9 mouse cellular contexts compared by ENCODE assay signal in the genomic region with DNA sequence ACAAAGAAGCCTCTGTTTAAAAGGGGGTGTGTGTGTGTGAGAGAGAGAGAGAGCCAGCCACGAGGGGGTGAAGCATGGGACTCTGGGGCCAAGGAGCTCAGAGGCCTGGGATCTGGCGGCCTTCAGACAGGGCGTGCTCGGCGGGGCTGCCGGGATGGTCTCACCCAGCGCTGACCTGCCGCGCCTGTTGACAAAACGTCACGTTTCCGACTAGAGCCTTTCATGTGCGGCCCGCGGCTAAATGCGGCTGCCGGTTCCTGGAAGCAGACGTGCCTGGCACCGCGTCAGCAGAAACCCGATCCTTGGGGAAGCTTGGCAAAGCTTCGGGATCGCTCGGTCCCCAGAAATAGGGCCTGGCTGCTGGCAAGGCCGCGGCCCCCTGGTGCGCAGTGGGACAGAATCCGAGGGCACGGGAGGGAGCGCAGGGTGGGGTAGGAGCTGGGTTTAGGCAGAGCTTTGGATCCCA. TPM values are rescaled to one million over a fixed set of nuclear protein-coding genes. Genes with fewer than 3 reads are reported as not detected.
DNase-seq lines count a peak whose midpoint lies in the region; ATAC-seq and TF ChIP-seq lines count a peak whose summit lies in the region.
"Had no signal": no experiment of that assay in that cellular context is flagged by ENCODE, and none has a peak within 500 bp of the region (broad histone marks: within the 10 kb centered on the region; RNA-seq: fewer than 3 reads in every experiment).

No protein-coding gene starts in this region.

- peak overlapping the region; percentile 65 for H3K4me2 ChIP-seq in embryonic facial prominence, embryonic 15.5 days (replicated peaks)

- ATAC-seq in embryonic facial prominence, embryonic 15.5 days (ENCODE audit: insufficient number of reproducible peaks, low FRiP score, low TSS enrichment, low read depth) = peak; percentile 93

- WGBS in bone marrow, adult 2 months = 7% methylated on average over 30 of the region's 30 CpGs
- under 1% methylated on average over 30 of the region's 30 CpGs for WGBS in embryonic facial prominence, embryonic 15.5 days
- under 1% methylated on average over 30 of the region's 30 CpGs for WGBS in kidney, adult 2 months

- H3K36me3 ChIP-seq in embryonic facial prominence, embryonic 15.5 days = peaks cover 11% of the 10 kb centered on the region; the same call in 1 of the 2 replicates
- peaks cover 18% of the 10 kb centered on the region for H3K36me3 ChIP-seq in kidney, adult 2 months (ENCODE audit: control insufficient read depth, insufficient read depth, low read length)

- no peak for TF ChIP-seq CTCF in bone marrow, adult 2 months (IDR thresholded peaks at IDR 0.05; ENCODE audit: control insufficient read depth, insufficient read depth, low read length)
- TF ChIP-seq CTCF in kidney, adult 2 months (conservative IDR thresholded peaks at IDR 0.05; ENCODE audit: insufficient read depth, insufficient read length, low read depth, low read length) = no peak

- H3K9ac ChIP-seq in embryonic facial prominence, embryonic 15.5 days = no peak overlapping the region

- DNase-seq in heart, adult 9 months (ENCODE audit: low spot score in 2 of 2) = peak; percentile 94 to 95
- peak; percentile 97 for DNase-seq in kidney, adult 2 months
- peak; percentile 84 for DNase-seq in left cerebral cortex, postnatal 4 days
- DNase-seq in mesoderm, embryonic 11.5 days (ENCODE audit: low read depth, low spot score) = peak; percentile 80
- DNase-seq in right cerebral cortex, postnatal 25 days = peak; percentile 80
- DNase-seq in yolk sac, embryonic 10.5 days (ENCODE audit: low spot score) = peak; percentile 81

- peaks cover 2% of the 10 kb centered on the region for H3K4me1 ChIP-seq in bone marrow, adult 2 months (ENCODE audit: control insufficient read depth, insufficient read depth, low read length)
- peaks cover 31% of the 10 kb centered on the region for H3K4me1 ChIP-seq in embryonic facial prominence, embryonic 15.5 days
- peaks cover 26% of the 10 kb centered on the region for H3K4me1 ChIP-seq in kidney, adult 2 months (ENCODE audit: control insufficient read depth, insufficient read depth, low read length)

- H3K4me3 ChIP-seq in bone marrow, adult 2 months (replicated peaks; ENCODE audit: control insufficient read depth, low read depth, low read length) = no peak overlapping the region
- peak overlapping the region; percentile 35 for H3K4me3 ChIP-seq in embryonic facial prominence, embryonic 15.5 days (replicated peaks)
- H3K4me3 ChIP-seq in kidney, adult 2 months (ENCODE audit: insufficient read depth, low read depth, low read length) = peak overlapping the region; percentile 12; the same call in 1 of the 2 replicates

- H3K9me3 ChIP-seq in embryonic facial prominence, embryonic 15.5 days (replicated peaks) = no peaks in the 10 kb centered on the region

- intact Hi-C loops in left cerebral cortex, postnatal 4 days (cut with DNase I) = no loop called here

- TF ChIP-seq POLR2A in bone marrow, adult 2 months (IDR thresholded peaks at IDR 0.05; ENCODE audit: borderline replicate concordance, control insufficient read depth, low read depth, low read length) = peak; percentile 24; the same call in 1 of the 2 replicates
- TF ChIP-seq POLR2A in kidney, adult 2 months (IDR thresholded peaks at IDR 0.05; ENCODE audit: low read depth, low read length) = no peak

- no peaks in the 10 kb centered on the region for H3K27me3 ChIP-seq in embryonic facial prominence, embryonic 15.5 days
- no peaks in the 10 kb centered on the region for H3K27me3 ChIP-seq in kidney, adult 2 months (replicated peaks; ENCODE audit: control insufficient read depth, insufficient read depth, low read length)

- no peak overlapping the region for H3K27ac ChIP-seq in bone marrow, adult 2 months (ENCODE audit: control insufficient read depth, insufficient read depth, low read depth, low read length, poor library complexity)
- peak overlapping the region; percentile 80 for H3K27ac ChIP-seq in embryonic facial prominence, embryonic 15.5 days (replicated peaks)
- peak overlapping the region; percentile 80 for H3K27ac ChIP-seq in kidney, adult 2 months (ENCODE audit: insufficient read depth, low read depth, low read length)
- H3K27ac ChIP-seq: macrophage had no signal

RNA-seq across cellular contexts. Expression of a gene that starts 7.9 kb away (rescaled TPM):
- polyA plus RNA-seq in bone marrow, adult 2 months (2011; ENCODE audit: insufficient read depth, insufficient read length, low replicate concordance, missing spikeins) = 3.8 and 6.9 TPM in 2 replicates
- polyA plus RNA-seq in embryonic facial prominence, embryonic 15.5 days (2015; fragmentation: Nextera tagmentation; extraction: Ambion mirVana) = 23.4 and 27.4 TPM in 2 replicates
- polyA plus RNA-seq in kidney, adult 2 months (2012; rRNA removed) = 38.0 and 39.5 TPM in 2 replicates
- total RNA-seq in left cerebral cortex, postnatal 4 days (2021) = 10 to 100 TPM; 33.1 to 35.4 TPM
